Mouse (Mus musculus) kidney, postnatal 25 days (tissue): ENCODE measurements around the gene Apcs.
A peak's percentile ranks its signal among the peaks of the same experiment; 100 is the strongest.

Experiments
- DNase-seq, 2 experiments: peaks; one replicate each; pipeline ENCODE4 v3.0.0; 2021; ENCODE audit warnings: mixed read lengths in 2 of 2

The Apcs gene

GRCm38 (mm10) chr1:172894777-172895357 is at the start of gene Apcs:
Gene Apcs, minus strand, starts transcription at chr1:172895041.
- DNase-seq: peak; percentile 5 to 36

GRCm38 (mm10) chr1:172932197-172932596 is 37.4 kb upstream of the Apcs start:
- no peak for DNase-seq

GRCm38 (mm10) chr1:172918450-172918849 is 23.6 kb upstream of the Apcs start:
- no peak for DNase-seq

GRCm38 (mm10) chr1:172917115-172917514 is 22.3 kb upstream of the Apcs start:
- DNase-seq: no peak

GRCm38 (mm10) chr1:172903313-172903712 is 8.5 kb upstream of the Apcs start:
- no peak for DNase-seq

GRCm38 (mm10) chr1:172895435-172895834 is 594 bp upstream of the Apcs start:
- no peak for DNase-seq

GRCm38 (mm10) chr1:172876675-172877074 is 18.2 kb downstream of the Apcs start:
- DNase-seq: no peak

GRCm38 (mm10) chr1:172875265-172875664 is 19.6 kb downstream of the Apcs start:
- DNase-seq: no peak

GRCm38 (mm10) chr1:172848171-172848570 is 46.7 kb downstream of the Apcs start:
- no peak for DNase-seq

- DNase-seq: no peak
Measured at GRCm38 (mm10) chr1:172847044-172847761, 47.6 kb downstream of the Apcs start.
